Mouse (Mus musculus): Measurements from ENCODE around the gene Dock1.

DNA sequence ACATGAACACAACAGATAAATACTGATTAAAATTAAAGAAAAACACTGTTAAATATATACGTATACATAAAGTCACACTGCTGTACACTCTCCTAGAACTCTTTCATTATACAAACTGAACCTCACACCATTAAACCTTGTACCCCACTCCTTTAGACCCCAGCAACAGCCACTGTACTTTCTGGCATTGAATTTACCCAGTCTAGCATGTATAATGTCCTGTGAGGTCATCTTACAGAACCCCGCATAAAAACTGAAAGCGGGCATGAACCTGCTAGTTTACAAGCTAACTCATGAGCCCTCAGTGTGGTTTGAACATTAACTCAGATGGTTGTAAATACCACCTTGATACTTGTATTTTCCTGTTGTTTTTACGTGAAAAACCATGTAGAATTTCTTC lies 489.2 kb downstream of the Dock1 start:
- TF ChIP-seq CTCF (conservative IDR thresholded peaks at IDR 0.05; ENCODE audit: insufficient read depth, insufficient read length, low read depth, low read length) (no peak), POLR2A (IDR thresholded peaks at IDR 0.05; ENCODE audit: low read depth, low read length) (no peak)
